In the genomic region with DNA sequence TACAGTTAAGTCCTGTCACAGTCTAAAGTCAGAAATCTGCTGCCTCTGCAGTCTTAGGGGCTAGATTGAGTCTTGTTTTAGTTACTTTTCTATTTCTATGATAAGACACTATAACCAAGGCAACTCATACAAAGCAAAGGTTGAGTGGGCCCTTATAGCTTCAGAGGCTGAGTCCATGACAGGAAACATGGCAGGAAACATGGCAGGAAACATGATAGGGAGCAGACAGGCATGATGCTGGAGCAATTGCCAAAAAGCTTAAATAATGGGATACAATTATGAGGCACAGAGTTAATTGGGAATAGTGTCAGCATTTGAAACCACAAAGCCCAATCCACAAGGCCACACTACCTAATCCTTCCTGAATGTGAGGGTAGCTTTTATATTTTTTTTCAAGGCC, we compare ENCODE assay signal across 34 mouse cellular contexts.
"Had no signal": no experiment of that assay in that cellular context is flagged by ENCODE, and none has a peak within 500 bp of the region (broad histone marks: within the 10 kb centered on the region; RNA-seq: fewer than 3 reads in every experiment).

No protein-coding gene starts in this region.

- H3K27ac ChIP-seq: heart, embryonic 10.5 days; heart, embryonic 13.5 days; heart, embryonic 15.5 days; hindbrain, embryonic 10.5 days; hindbrain, embryonic 12.5 days; hindbrain, embryonic 13.5 days; hindbrain, embryonic 14.5 days; hindbrain, embryonic 15.5 days; hindbrain, postnatal 0 days; intestine, embryonic 15.5 days; kidney, embryonic 15.5 days; kidney, postnatal 0 days; layer of hippocampus, adult 2 months; left cerebral cortex, adult 2 months had no signal

- H3K4me1 ChIP-seq: heart, embryonic 10.5 days; heart, embryonic 12.5 days; heart, embryonic 13.5 days; heart, embryonic 15.5 days; hindbrain, embryonic 10.5 days; hindbrain, embryonic 12.5 days; hindbrain, embryonic 13.5 days; hindbrain, embryonic 15.5 days; intestine, embryonic 15.5 days; kidney, embryonic 15.5 days had no signal

- ATAC-seq: hindbrain, embryonic 16.5 days; hindbrain, postnatal 0 days; inflammation-experienced regulatory T-cells, adult 6 months; intestine, embryonic 15.5 days; intestine, embryonic 16.5 days; intestine, postnatal 0 days had no signal

- H3K36me3 ChIP-seq: heart, embryonic 10.5 days; heart, embryonic 12.5 days; heart, embryonic 13.5 days; heart, embryonic 15.5 days; hindbrain, embryonic 10.5 days; hindbrain, embryonic 12.5 days; hindbrain, embryonic 13.5 days; hindbrain, embryonic 15.5 days; intestine, embryonic 15.5 days; kidney, embryonic 15.5 days had no signal

- H3K27me3 ChIP-seq: heart, embryonic 12.5 days; heart, embryonic 13.5 days; heart, embryonic 15.5 days; hindbrain, embryonic 12.5 days; hindbrain, embryonic 13.5 days; hindbrain, embryonic 15.5 days; intestine, embryonic 15.5 days; kidney, embryonic 15.5 days had no signal

- DNase-seq: heart, postnatal 10 days; heart, postnatal 14 days; heart, postnatal 36 days; heart, postnatal 4 days; kidney, adult 11 months; kidney, adult 18-20 months; kidney, adult 8-10 months; kidney, adult 9 months; kidney, postnatal 10 days; kidney, postnatal 14 days; kidney, postnatal 25 days; kidney, postnatal 36 days; kidney, postnatal 4 days; layer of hippocampus, adult 9-11 months; layer of hippocampus, postnatal 36 days had no signal

- H3K4me3 ChIP-seq: heart, embryonic 10.5 days; heart, embryonic 12.5 days; heart, embryonic 13.5 days; heart, embryonic 15.5 days; hindbrain, embryonic 10.5 days; hindbrain, embryonic 12.5 days; hindbrain, embryonic 13.5 days; hindbrain, embryonic 15.5 days; intestine, embryonic 15.5 days; kidney, embryonic 15.5 days; layer of hippocampus, adult 2 months; left cerebral cortex, adult 2 months had no signal
